Mouse (Mus musculus) cerebellum, postnatal 10 days (tissue): ENCODE measurements around the gene P2rx2.

ENCODE experiments used
- DNase-seq, 2 experiments: peaks; one replicate each; pipeline ENCODE4 v3.0.0; 2021; ENCODE audit warnings: mixed read lengths in 2 of 2

Gene P2rx2

GRCm38 (mm10) chr5:110342648-110343284 lies at the start of gene P2rx2:
TSS of gene P2rx2 (minus strand) at chr5:110343212.
- DNase-seq, result peak; percentile 54 to 56

- peak; percentile 83 to 90 for DNase-seq
Measured at GRCm38 (mm10) chr5:110392727-110393126, 49.7 kb upstream of the P2rx2 start.

- peak; percentile 86 for DNase-seq
Measured at GRCm38 (mm10) chr5:110390631-110391030, 47.6 kb upstream of the P2rx2 start.

- DNase-seq, result no peak
Measured at GRCm38 (mm10) chr5:110387332-110387731, 44.3 kb upstream of the P2rx2 start.

GRCm38 (mm10) chr5:110386371-110387330 lies 43.6 kb upstream of the P2rx2 start:
- DNase-seq, result peak; percentile 81 to 87

- no peak for DNase-seq
Measured at GRCm38 (mm10) chr5:110385263-110385662, 42.3 kb upstream of the P2rx2 start.

- DNase-seq, result peak in 1 of 2 experiments; percentile 58
Measured at GRCm38 (mm10) chr5:110384491-110384890, 41.5 kb upstream of the P2rx2 start.

GRCm38 (mm10) chr5:110379823-110380222 lies 36.8 kb upstream of the P2rx2 start:
- DNase-seq, result no peak

- no peak for DNase-seq
Measured at GRCm38 (mm10) chr5:110379086-110379485, 36.1 kb upstream of the P2rx2 start.

- DNase-seq, result no peak
Measured at GRCm38 (mm10) chr5:110378181-110378583, 35.2 kb upstream of the P2rx2 start.

GRCm38 (mm10) chr5:110376802-110377433 lies 33.9 kb upstream of the P2rx2 start:
- DNase-seq, result peak; percentile 94 to 96

- DNase-seq, result peak in 1 of 2 experiments; percentile 29
Measured at GRCm38 (mm10) chr5:110363822-110364545, 21.0 kb upstream of the P2rx2 start.

GRCm38 (mm10) chr5:110363179-110363821 lies 20.3 kb upstream of the P2rx2 start:
- peak; percentile 79 to 81 for DNase-seq

GRCm38 (mm10) chr5:110362813-110363178 lies 19.8 kb upstream of the P2rx2 start:
- no peak for DNase-seq

- no peak for DNase-seq
Measured at GRCm38 (mm10) chr5:110361465-110361864, 18.5 kb upstream of the P2rx2 start.

- peak; percentile 92 to 96 for DNase-seq
Measured at GRCm38 (mm10) chr5:110357531-110358179, 14.6 kb upstream of the P2rx2 start.

- peak; percentile 68 to 74 for DNase-seq
Measured at GRCm38 (mm10) chr5:110354716-110355115, 11.7 kb upstream of the P2rx2 start.

GRCm38 (mm10) chr5:110347006-110347405 lies 4.0 kb upstream of the P2rx2 start:
- no peak for DNase-seq

- no peak for DNase-seq
Measured at GRCm38 (mm10) chr5:110345553-110345952, 2.5 kb upstream of the P2rx2 start.

- DNase-seq, result no peak
Measured at GRCm38 (mm10) chr5:110344524-110344923, 1.5 kb upstream of the P2rx2 start, which contains the start of gene Lrcol1. TSS of gene Lrcol1 (plus strand) at chr5:110344730.

- no peak for DNase-seq
Measured at GRCm38 (mm10) chr5:110338792-110339191, 4.2 kb downstream of the P2rx2 start.
